Mouse (Mus musculus): ENCODE results near the gene Emc10. TPM values are rescaled to one million over a fixed set of nuclear protein-coding genes. Genes with fewer than 3 reads are reported as not detected.

Emc10 gene
- polyA plus RNA-seq, 1 experiment from 2014 or later, result 97.0 TPM

GRCm38 (mm10) chr7:44464511-44464910 lies 31.8 kb downstream of the Emc10 start:
- Histone ChIP-seq H3K9me3 (no peaks in the 10 kb centered on the region), H3K27me3 (replicated peaks) (peaks cover 52% of the 10 kb centered on the region), H3K36me3 (no peaks in the 10 kb centered on the region), H3K4me1 (replicated peaks) (peaks cover 17% of the 10 kb centered on the region), H3K4me3 (replicated peaks) (no peak overlapping the region), H3K9ac (no peak overlapping the region), H3K27ac (no peak overlapping the region), H3K4me2 (replicated peaks) (no peak overlapping the region)
- 33% methylated on average over 4 of the region's 4 CpGs for WGBS
- no peak for ATAC-seq

DNA sequence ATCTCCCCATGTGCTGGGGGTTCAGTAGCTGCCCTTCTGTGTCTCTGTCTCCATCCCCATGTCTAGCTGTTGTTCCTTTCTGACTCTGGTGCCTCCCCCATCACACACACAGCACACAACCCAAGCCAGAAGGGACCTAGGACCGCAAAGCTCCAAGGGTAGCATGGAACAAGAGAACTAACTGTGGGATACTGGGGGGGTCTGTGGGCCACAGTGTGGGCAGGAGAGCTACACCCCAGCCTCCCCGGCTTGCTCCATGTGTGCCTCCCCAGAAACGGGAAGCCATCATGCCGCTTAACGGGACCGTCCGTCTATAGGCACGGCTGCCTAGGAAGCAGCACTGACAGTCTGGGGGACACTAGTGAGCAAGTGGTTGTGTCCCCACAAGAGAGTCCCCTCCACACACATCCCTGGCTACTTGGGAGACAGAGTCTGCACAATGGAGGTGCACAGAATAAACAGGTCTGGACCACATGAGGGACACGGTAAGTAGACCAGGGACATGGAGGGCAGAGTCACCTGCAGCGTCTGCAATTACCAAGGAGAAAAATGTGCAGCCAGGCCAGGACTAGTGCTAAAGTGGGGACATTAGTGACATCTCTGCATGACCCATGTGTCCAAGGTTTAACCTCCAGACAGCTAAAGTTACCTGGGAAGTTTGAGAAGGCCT lies 32.6 kb downstream of the Emc10 start:
- Histone ChIP-seq H3K36me3 (no peaks in the 10 kb centered on the region), H3K27me3 (replicated peaks) (peaks cover 57% of the 10 kb centered on the region), H3K27ac (no peak overlapping the region), H3K4me1 (replicated peaks) (peaks cover 14% of the 10 kb centered on the region), H3K9me3 (no peaks in the 10 kb centered on the region), H3K4me3 (replicated peaks) (no peak overlapping the region), H3K9ac (no peak overlapping the region), H3K4me2 (replicated peaks) (no peak overlapping the region)
- 87% methylated on average over 10 of the region's 10 CpGs for WGBS
- ATAC-seq, result no peak

DNA sequence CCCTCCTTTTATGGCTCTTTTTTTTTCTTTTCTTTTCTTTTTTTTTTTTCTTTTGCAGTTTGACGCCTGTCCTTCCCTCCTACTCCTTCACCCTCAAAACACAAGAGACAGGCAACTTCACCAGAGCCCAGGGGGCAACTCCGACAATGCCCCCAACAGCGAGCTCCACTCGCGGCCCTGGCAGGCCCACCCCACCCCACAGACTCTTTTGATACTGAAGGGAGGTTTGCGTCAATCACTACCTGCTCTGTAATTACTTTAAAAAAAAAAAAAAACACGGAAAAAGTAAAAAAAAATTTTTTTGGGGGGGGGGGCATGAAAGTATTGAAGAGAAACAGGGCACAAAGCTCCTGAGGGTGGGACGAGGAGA lies 33.3 kb downstream of the Emc10 start:
- WGBS, result 22% methylated on average over 8 of the region's 8 CpGs

DNA sequence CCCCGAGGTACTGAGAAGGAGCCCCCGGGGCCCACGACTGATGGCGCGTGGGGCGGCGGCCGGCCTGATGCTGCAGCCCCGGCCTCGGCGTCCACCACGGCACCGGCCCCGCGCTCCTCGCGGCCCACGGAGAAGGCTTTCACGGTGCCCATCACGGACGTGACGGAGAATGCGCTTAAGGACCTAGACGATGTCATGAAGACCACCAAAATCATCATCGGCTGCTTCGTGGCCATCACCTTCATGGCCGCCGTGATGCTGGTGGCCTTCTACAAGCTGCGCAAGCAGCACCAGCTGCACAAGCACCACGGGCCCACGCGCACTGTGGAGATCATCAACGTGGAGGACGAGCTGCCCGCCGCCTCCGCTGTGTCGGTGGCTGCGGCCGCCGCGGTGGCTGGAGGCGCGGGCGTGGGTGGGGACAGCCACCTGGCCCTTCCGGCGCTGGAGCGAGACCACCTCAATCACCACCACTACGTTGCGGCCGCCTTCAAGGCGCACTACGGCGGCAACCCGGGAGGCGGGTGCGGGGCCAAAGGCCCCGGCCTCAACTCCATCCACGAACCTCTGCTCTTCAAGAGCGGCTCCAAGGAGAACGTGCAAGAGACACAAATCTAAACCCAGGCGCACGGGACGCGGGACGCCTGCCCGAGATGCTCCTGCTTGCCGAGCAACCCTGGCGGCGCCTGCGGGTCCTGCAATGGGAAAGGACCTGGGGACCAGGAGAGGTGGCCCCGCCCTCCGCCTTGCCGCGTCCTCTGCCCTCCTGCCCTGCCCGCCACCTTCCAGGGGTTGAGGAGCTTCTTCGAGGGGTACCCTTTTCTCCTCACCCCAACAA lies 33.9 kb downstream of the Emc10 start:
- H3K9ac ChIP-seq, result no peak overlapping the region
- peaks cover 57% of the 10 kb centered on the region for H3K27me3 ChIP-seq (replicated peaks)

More for the DNA sequence above, 33.3 kb downstream of the Emc10 start:
- Histone ChIP-seq H3K4me2 (replicated peaks) (peak overlapping the region; percentile 49; the same call in 1 of the 2 replicates), H3K27me3 (replicated peaks) (peaks cover 57% of the 10 kb centered on the region), H3K9me3 (no peaks in the 10 kb centered on the region), H3K36me3 (no peaks in the 10 kb centered on the region), H3K4me1 (replicated peaks) (peaks cover 12% of the 10 kb centered on the region), H3K4me3 (replicated peaks) (no peak overlapping the region), H3K9ac (no peak overlapping the region), H3K27ac (no peak overlapping the region)
- ATAC-seq, result no peak

GRCm38 (mm10) chr7:44461503-44462217 lies 34.7 kb downstream of the Emc10 start:
- Histone ChIP-seq H3K27me3 (replicated peaks) (peaks cover 57% of the 10 kb centered on the region), H3K4me1 (replicated peaks) (peaks cover 6% of the 10 kb centered on the region), H3K36me3 (no peaks in the 10 kb centered on the region), H3K27ac (no peak overlapping the region), H3K9me3 (no peaks in the 10 kb centered on the region), H3K4me3 (replicated peaks) (no peak overlapping the region), H3K9ac (no peak overlapping the region), H3K4me2 (replicated peaks) (no peak overlapping the region)
- 46% methylated on average over 57 of the region's 57 CpGs for WGBS
- ATAC-seq, result no peak

More for the DNA sequence above, 33.9 kb downstream of the Emc10 start:
- peak overlapping the region; percentile 49 for H3K4me2 ChIP-seq (replicated peaks)
- H3K27ac ChIP-seq, result no peak overlapping the region
- no peak for ATAC-seq
- 12% methylated on average over 77 of the region's 77 CpGs for WGBS
- no peaks in the 10 kb centered on the region for H3K9me3 ChIP-seq
- H3K36me3 ChIP-seq, result no peaks in the 10 kb centered on the region
- H3K4me3 ChIP-seq (replicated peaks), result peak overlapping the region; percentile 19
- peaks cover 10% of the 10 kb centered on the region for H3K4me1 ChIP-seq (replicated peaks)

- Histone ChIP-seq H3K4me2 (replicated peaks) (no peak overlapping the region), H3K36me3 (no peaks in the 10 kb centered on the region), H3K27me3 (replicated peaks) (peaks cover 57% of the 10 kb centered on the region), H3K4me3 (replicated peaks) (no peak overlapping the region), H3K4me1 (replicated peaks) (peaks cover 6% of the 10 kb centered on the region), H3K27ac (no peak overlapping the region), H3K9me3 (no peaks in the 10 kb centered on the region), H3K9ac (no peak overlapping the region)
- 72% methylated on average over 31 of the region's 31 CpGs for WGBS
- ATAC-seq, result no peak
Observed at GRCm38 (mm10) chr7:44460767-44461502, 35.4 kb downstream of the Emc10 start.

GRCm38 (mm10) chr7:44460067-44460466 lies 36.3 kb downstream of the Emc10 start:
- no peak for ATAC-seq
- H3K27me3 ChIP-seq (replicated peaks), result peaks cover 57% of the 10 kb centered on the region
- 75% methylated on average over 6 of the region's 6 CpGs for WGBS

DNA sequence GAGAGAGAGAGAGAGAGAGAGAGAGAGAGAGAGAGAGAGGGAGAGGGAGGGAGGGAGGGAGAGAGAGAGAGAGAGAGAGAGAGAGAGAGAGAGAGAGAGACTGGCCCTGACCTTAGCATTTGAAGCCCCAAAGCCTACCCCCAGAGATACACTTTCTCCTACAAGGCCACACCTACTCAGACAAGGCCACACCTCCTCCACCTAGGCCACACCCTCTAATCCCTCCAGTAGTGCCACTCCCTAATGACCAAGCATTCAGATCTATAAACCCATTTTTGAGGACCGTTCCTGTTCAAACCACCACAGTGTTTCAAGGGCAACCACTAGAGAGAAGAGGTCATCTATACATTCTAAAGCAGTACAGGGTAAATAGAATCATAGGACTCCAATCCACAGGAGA lies 40.0 kb downstream of the Emc10 start:
- Histone ChIP-seq H3K4me3 (replicated peaks) (no peak overlapping the region), H3K9me3 (no peaks in the 10 kb centered on the region), H3K4me2 (replicated peaks) (no peak overlapping the region), H3K36me3 (no peaks in the 10 kb centered on the region), H3K27ac (no peak overlapping the region), H3K4me1 (replicated peaks) (0 out of 2 replicates have a peak, but pooled peaks cover 2% of the 10 kb centered on the region), H3K9ac (no peak overlapping the region), H3K27me3 (replicated peaks) (peaks cover 23% of the 10 kb centered on the region)
- 77% methylated on average over 1 of the region's 1 CpGs for WGBS
- no peak for ATAC-seq

More at GRCm38 (mm10) chr7:44460067-44460466, 36.3 kb downstream of the Emc10 start:
- Histone ChIP-seq H3K36me3 (no peaks in the 10 kb centered on the region), H3K4me1 (replicated peaks) (peaks cover 6% of the 10 kb centered on the region), H3K4me3 (replicated peaks) (no peak overlapping the region), H3K4me2 (replicated peaks) (no peak overlapping the region), H3K27ac (no peak overlapping the region), H3K9ac (no peak overlapping the region), H3K9me3 (no peaks in the 10 kb centered on the region)

DNA sequence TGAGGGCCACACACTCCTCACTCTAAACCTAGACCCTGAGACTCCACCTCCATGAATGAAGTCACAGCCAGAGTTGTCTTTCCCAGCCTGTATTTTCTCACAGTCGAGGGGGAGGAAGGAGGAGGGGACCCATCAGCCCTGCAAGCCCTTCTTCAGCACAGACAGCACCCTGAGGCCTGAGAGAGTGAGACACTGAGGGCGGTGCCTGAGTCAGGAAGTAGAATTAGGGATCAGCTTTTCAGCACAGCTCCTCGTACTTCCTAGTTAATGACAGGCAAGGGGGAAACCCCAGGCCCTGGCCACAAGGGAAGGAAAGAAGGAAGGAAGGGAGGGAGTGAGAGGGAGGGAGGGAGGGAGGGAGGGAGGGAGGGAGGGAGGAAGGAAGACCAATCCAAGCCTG lies 43.1 kb downstream of the Emc10 start:
- 3% methylated on average over 3 of the region's 3 CpGs for WGBS
- Histone ChIP-seq H3K36me3 (no peaks in the 10 kb centered on the region), H3K9ac (no peak overlapping the region), H3K4me3 (replicated peaks) (no peak overlapping the region), H3K4me2 (replicated peaks) (no peak overlapping the region), H3K27ac (no peak overlapping the region), H3K27me3 (replicated peaks) (0 out of 2 replicates have a peak, but pooled peaks cover 2% of the 10 kb centered on the region), H3K9me3 (no peaks in the 10 kb centered on the region), H3K4me1 (replicated peaks) (0 out of 2 replicates have a peak, but pooled peaks cover 2% of the 10 kb centered on the region)
- 0 out of 2 replicates have a peak, but pooled peaks have one; percentile 28 for ATAC-seq

- H3K4me3 ChIP-seq (replicated peaks), result no peak overlapping the region
- 43% methylated on average over 12 of the region's 12 CpGs for WGBS
- H3K9ac ChIP-seq, result no peak overlapping the region
- peaks cover 65% of the 10 kb centered on the region for H3K27me3 ChIP-seq (replicated peaks)
- H3K4me1 ChIP-seq (replicated peaks), result 0 out of 2 replicates have a peak, but pooled peaks cover 3% of the 10 kb centered on the region
- no peak overlapping the region for H3K27ac ChIP-seq
- H3K9me3 ChIP-seq, result no peaks in the 10 kb centered on the region
- no peak overlapping the region for H3K4me2 ChIP-seq (replicated peaks)
- no peak for ATAC-seq
- no peaks in the 10 kb centered on the region for H3K36me3 ChIP-seq
Observed at GRCm38 (mm10) chr7:44446070-44446855, 50.1 kb downstream of the Emc10 start.

- H3K4me1 ChIP-seq (replicated peaks), result 0 out of 2 replicates have a peak, but pooled peaks cover 3% of the 10 kb centered on the region
- H3K27ac ChIP-seq, result no peak overlapping the region
- no peaks in the 10 kb centered on the region for H3K9me3 ChIP-seq
- H3K36me3 ChIP-seq, result no peaks in the 10 kb centered on the region
- H3K4me3 ChIP-seq (replicated peaks), result no peak overlapping the region
- H3K4me2 ChIP-seq (replicated peaks), result no peak overlapping the region
- no peak overlapping the region for H3K9ac ChIP-seq
- 13% methylated on average over 7 of the region's 7 CpGs for WGBS
- ATAC-seq, result no peak
- H3K27me3 ChIP-seq (replicated peaks), result peaks cover 71% of the 10 kb centered on the region
Observed at GRCm38 (mm10) chr7:44445528-44445923, 50.8 kb downstream of the Emc10 start.
